Mouse (Mus musculus): Measurements from ENCODE around the gene Cblc.

The Cblc gene

GRCm38 (mm10) chr7:19749389-19750216, 47.0 kb downstream of the Cblc start:
- peak; percentile 99 for DNase-seq

GRCm38 (mm10) chr7:19748219-19749195, 48.1 kb downstream of the Cblc start:
- DNase-seq, result peak; percentile 64

- peak; percentile 21 for DNase-seq
Observed at GRCm38 (mm10) chr7:19747420-19748218, 49.0 kb downstream of the Cblc start.

- peak; percentile 79 for DNase-seq
Observed at GRCm38 (mm10) chr7:19746426-19747201, 50.0 kb downstream of the Cblc start.

GRCm38 (mm10) chr7:19745971-19746370, 50.6 kb downstream of the Cblc start:
- DNase-seq, result no peak

- no peak for DNase-seq
Observed at GRCm38 (mm10) chr7:19744590-19745385, 51.8 kb downstream of the Cblc start.

DNA sequence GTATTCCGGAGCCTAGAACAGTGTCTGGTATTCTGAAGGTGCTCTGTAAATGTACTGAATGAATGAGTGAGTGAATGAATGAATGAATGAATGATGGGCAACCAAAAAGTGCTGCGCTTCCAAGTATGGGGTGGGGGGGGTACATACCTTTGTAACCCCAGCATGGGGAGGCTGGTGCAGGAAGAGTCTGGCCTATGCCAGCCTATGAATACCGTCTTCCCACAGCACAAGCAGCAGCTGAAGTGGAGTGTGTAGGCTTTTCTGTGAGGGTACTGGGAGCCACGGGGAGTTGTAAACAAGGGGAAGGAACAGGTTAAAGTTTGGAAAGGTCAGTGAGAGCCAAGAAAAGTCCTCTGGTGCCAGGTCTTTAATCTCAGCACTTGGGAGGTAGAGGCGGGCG, 52.8 kb downstream of the Cblc start:
- no peak for DNase-seq

- DNase-seq, result no peak
Observed at GRCm38 (mm10) chr7:19742468-19742867, 54.1 kb downstream of the Cblc start.

DNA sequence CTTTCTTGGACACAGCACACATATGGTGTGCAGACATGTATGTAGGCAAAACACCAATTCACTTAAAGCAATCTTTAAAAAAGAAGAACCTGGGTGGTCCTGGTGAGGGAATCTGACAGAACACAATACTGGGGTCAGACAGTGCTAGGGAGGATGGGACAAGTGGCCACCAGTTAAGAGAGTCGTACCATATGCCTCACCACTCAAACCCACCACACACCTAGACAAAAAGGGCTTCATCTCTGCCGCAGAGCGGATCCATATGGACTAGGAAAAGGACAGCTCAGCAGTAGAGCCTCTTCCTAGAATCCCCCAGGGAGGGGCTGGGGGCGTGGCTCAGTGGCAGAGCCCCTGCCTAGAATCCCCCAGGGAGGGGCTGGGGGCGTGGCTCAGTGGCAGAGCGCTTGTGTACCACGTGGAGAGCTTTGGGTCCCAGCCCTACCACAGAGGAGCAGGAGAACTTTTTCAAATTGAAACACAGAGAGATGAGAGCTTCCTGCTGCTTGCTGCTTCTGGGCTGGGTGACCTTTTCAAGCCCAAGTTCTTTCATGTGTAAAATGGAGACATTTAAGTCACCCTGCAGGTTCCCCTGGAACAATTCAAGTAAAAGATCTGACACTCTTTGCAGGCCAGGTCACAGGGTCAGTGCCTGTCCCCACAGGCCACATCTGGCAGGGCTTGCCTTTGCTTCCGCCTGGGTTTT, 55.1 kb downstream of the Cblc start:
- DNase-seq, result peak; percentile 19

- DNase-seq, result no peak
Observed at GRCm38 (mm10) chr7:19740269-19740668, 56.3 kb downstream of the Cblc start.

GRCm38 (mm10) chr7:19738771-19739170, 57.8 kb downstream of the Cblc start:
- DNase-seq, result peak; percentile 32

DNA sequence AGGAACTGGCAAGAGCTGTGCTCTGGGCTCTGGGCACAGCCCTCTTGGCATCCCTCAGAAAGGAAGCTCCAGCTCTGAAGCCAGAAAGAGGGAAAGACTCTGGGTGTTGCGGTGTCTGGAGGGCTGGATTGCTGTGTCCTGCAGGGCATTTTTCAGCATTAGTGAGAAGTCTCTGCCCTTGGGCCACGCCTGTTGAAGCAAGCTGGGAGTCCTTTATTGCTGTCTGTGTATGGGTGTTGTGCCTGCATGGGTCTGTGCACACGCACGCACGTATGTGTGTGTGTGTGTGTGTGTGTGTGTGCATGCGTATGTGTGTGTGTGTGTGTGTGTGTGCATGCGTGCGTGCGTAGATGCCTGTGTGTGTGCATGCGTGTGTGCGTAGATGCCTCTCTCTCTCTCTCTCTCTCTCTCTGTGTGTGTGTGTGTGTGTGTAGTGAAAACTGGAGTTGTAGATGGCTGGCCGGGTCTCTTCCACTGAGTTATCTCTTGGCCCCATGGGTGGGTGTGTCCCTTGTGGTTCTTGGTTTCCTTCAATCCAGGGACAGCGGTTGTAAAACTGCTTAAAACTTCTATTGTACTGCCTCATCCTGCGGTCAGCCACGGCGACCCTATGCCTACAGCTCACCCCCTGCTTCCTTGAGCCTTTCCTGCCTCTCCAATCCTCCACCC, 60.1 kb downstream of the Cblc start:
- no peak for DNase-seq

GRCm38 (mm10) chr7:19734178-19734666, 62.4 kb downstream of the Cblc start:
- DNase-seq, result no peak

Measured in retina, postnatal 1 day (tissue).